In the genomic region with DNA sequence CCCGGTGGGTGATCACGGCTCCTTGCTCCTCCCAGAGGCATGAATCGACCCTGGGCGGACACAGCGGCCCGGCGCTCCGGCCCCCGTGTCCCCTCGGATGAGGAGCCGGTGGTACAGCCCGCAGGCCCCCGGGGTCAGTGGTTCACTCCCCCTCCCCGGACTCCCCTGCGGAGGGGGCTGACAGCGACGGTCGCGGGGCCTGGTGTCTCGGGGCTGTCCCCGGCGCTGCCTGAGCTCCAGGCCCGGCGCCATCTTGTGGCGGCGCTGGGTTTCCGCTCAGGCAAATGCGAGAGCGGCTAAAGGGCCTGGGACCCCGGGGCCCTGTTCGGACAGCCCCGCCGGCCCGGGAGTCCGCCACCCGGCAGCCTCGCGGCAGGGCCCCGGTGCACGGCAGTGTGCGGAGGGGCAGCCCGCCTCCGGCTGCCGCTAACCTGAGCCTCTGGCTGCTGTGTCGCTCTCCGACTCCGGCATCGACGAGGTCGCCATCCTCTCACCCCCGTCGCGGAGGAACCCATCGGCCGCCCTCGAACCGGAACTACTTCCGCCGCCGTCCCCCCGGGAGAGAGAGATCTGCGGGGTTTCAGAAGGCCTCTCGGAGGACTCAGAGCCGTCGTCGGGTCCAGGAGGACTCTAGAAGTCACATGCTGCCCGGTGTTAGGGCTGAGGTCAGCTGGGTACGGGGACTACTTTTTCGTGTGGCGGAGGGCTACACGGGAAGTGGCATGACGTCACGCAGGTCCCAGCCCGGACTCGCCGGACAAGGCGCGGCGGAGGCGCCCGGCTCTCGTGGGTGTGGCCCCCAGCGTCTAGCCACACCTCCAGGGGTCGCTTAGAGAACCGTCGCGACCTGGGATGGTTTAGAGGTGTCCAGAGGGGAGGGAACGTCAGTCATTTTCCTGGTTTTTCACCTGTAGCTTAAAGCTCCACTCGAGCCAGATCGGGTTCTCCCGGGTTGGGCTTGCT, we compare ENCODE assay signal across 7 mouse cellular contexts. TPM values are rescaled to one million over a fixed set of nuclear protein-coding genes. Genes with fewer than 3 reads are reported as not detected.
A peak's percentile ranks its signal among the peaks of the same experiment; 100 is the strongest.
DNase-seq lines count a peak whose midpoint lies in the region; ATAC-seq and TF ChIP-seq lines count a peak whose summit lies in the region.

Gene Zfp335 (minus strand): TSS at position 672 of the 963 bp plus-strand sequence.

- no peaks in the 10 kb centered on the region for H3K27me3 ChIP-seq in intestine, postnatal 0 days (replicated peaks; ENCODE audit: control insufficient read depth, insufficient read depth, low read length)
- no peaks in the 10 kb centered on the region for H3K27me3 ChIP-seq in midbrain, embryonic 12.5 days
- H3K27me3 ChIP-seq in small intestine, adult 2 months (ENCODE audit: control insufficient read depth, insufficient read depth, low read length) = no peaks in the 10 kb centered on the region

- peak within 1 kb of the TSS; percentile 87 for H3K4me3 ChIP-seq in intestine, postnatal 0 days (ENCODE audit: low read depth, low read length)
- peak within 1 kb of the TSS; percentile 78 for H3K4me3 ChIP-seq in midbrain, embryonic 12.5 days
- H3K4me3 ChIP-seq in small intestine, adult 2 months (ENCODE audit: low read depth, low read length) = peak within 1 kb of the TSS; percentile 88

- DNase-seq in adrenal gland, adult 8-10 months = peak; percentile 91
- DNase-seq in embryo, embryonic 9.5 days (ENCODE audit: extremely low spot score) = peak; percentile 97
- DNase-seq in gonadal fat pad, adult 2 months (ENCODE audit: low read depth) = peak; percentile 40
- DNase-seq in left cerebral cortex, postnatal 4 days = peak; percentile 97

- peak; percentile 75 for TF ChIP-seq CTCF in intestine, postnatal 0 days (IDR thresholded peaks at IDR 0.05; ENCODE audit: low read depth)
- TF ChIP-seq CTCF in small intestine, adult 2 months (IDR thresholded peaks at IDR 0.05; ENCODE audit: extremely low read depth, insufficient read length, insufficient replicate concordance, low read depth, low read length) = no peak

- H3K4me2 ChIP-seq in intestine, postnatal 0 days (replicated peaks; ENCODE audit: low read depth) = peak within 1 kb of the TSS; percentile 79
- H3K4me2 ChIP-seq in midbrain, embryonic 12.5 days (replicated peaks) = peak within 1 kb of the TSS; percentile 83

- peak; percentile 84 for ATAC-seq in intestine, postnatal 0 days
- peak; percentile 81 for ATAC-seq in midbrain, embryonic 12.5 days (ENCODE audit: low FRiP score, low read depth)

- intact Hi-C loops in left cerebral cortex, postnatal 4 days (cut with DNase I) = no loop called here

- TF ChIP-seq POLR2A in small intestine, adult 2 months (IDR thresholded peaks at IDR 0.05; ENCODE audit: low read depth, low read length) = peak; percentile 74

- no peaks in the 10 kb centered on the region for H3K9me3 ChIP-seq in intestine, postnatal 0 days (ENCODE audit: control insufficient read depth)
- H3K9me3 ChIP-seq in midbrain, embryonic 12.5 days = peaks cover 2% of the 10 kb centered on the region

- WGBS in intestine, postnatal 0 days = under 1% methylated on average over 84 of the region's 91 CpGs
- under 1% methylated on average over 72 of the region's 91 CpGs for WGBS in midbrain, embryonic 12.5 days
- under 1% methylated on average over 91 of the region's 91 CpGs for WGBS in small intestine, adult 2 months

- peaks cover 27% of the 10 kb centered on the region for H3K36me3 ChIP-seq in intestine, postnatal 0 days (ENCODE audit: control insufficient read depth, insufficient read depth)
- H3K36me3 ChIP-seq in midbrain, embryonic 12.5 days = peaks cover 34% of the 10 kb centered on the region
- peaks cover 30% of the 10 kb centered on the region for H3K36me3 ChIP-seq in small intestine, adult 2 months (ENCODE audit: control insufficient read depth, insufficient read depth, low read length)

- H3K27ac ChIP-seq in intestine, postnatal 0 days (ENCODE audit: low read depth, low read length) = peak within 1 kb of the TSS; percentile 97
- peak within 1 kb of the TSS; percentile 99 for H3K27ac ChIP-seq in midbrain, embryonic 12.5 days (replicated peaks)
- peak within 1 kb of the TSS; percentile 98 for H3K27ac ChIP-seq in small intestine, adult 2 months (ENCODE audit: insufficient read depth, low read depth, low read length)

- H3K9ac ChIP-seq in intestine, postnatal 0 days (ENCODE audit: low read depth, low read length) = peak within 1 kb of the TSS; percentile 97
- peak within 1 kb of the TSS; percentile 93 for H3K9ac ChIP-seq in midbrain, embryonic 12.5 days (replicated peaks)

- H3K4me1 ChIP-seq in intestine, postnatal 0 days (replicated peaks; ENCODE audit: control insufficient read depth, insufficient read depth, low read length) = no peaks in the 10 kb centered on the region
- H3K4me1 ChIP-seq in midbrain, embryonic 12.5 days = peaks cover 21% of the 10 kb centered on the region
- peaks cover 11% of the 10 kb centered on the region; the same call in 1 of the 2 replicates for H3K4me1 ChIP-seq in small intestine, adult 2 months (ENCODE audit: control insufficient read depth, insufficient read depth, insufficient read length, low read length)

RNA-seq across cellular contexts. Expression of gene Zfp335, which starts in this region (rescaled TPM):
- 10 to 100 TPM; 17.3 to 26.7 (median 20.3) TPM for total RNA-seq in adrenal gland, adult 8-10 months (2022)
- 20.6 and 21.7 TPM in 2 replicates for polyA plus RNA-seq in gonadal fat pad, adult 2 months (2012; rRNA removed)
- 3.6 and 3.8 TPM in 2 replicates for polyA plus RNA-seq in intestine, postnatal 0 days (2015; fragmentation: Nextera tagmentation; extraction: Ambion mirVana)
- 10 to 100 TPM; 30.0 to 31.2 TPM for total RNA-seq in left cerebral cortex, postnatal 4 days (2021)
- 17.5 and 17.7 TPM in 2 replicates for polyA plus RNA-seq in midbrain, embryonic 12.5 days (2016; fragmentation: Nextera tagmentation; extraction: Ambion mirVana)
- polyA plus RNA-seq in small intestine, adult 2 months (2012; rRNA removed) = 19.1 and 34.1 TPM in 2 replicates

Comparison
In these comparisons a context has a peak if more than half of its experiments do, and no peak if none do; other contexts are left out.
1. Peak in every context shown above with its lines: DNase-seq, ATAC-seq, H3K4me3 ChIP-seq and H3K27ac ChIP-seq.
2. DNase-seq: peak in every context shown above with its lines; median percentile 97 in embryo, embryonic 9.5 days; 97 in left cerebral cortex, postnatal 4 days; 91 in adrenal gland, adult 8-10 months; 40 in gonadal fat pad, adult 2 months.